Comparison of ENCODE assay signal across 30 mouse cellular contexts in genomic region chr19:60455791-60456190, GRCm38 (mm10). TPM values are rescaled to one million over a fixed set of nuclear protein-coding genes. Genes with fewer than 3 reads are reported as not detected.
"Had no signal": no experiment of that assay in that cellular context is flagged by ENCODE, and none has a peak within 500 bp of the region (broad histone marks: within the 10 kb centered on the region; RNA-seq: fewer than 3 reads in every experiment).

No protein-coding gene starts in this region.

- H3K4me1 ChIP-seq: midbrain, embryonic 10.5 days; midbrain, embryonic 12.5 days; neural tube, embryonic 13.5 days; neural tube, embryonic 15.5 days had no signal

- H3K4me3 ChIP-seq: lung, embryonic 15.5 days; midbrain, embryonic 10.5 days; midbrain, embryonic 12.5 days; myocyte; neural tube, embryonic 13.5 days; neural tube, embryonic 15.5 days had no signal

- H3K4me2 ChIP-seq: lung, embryonic 15.5 days; midbrain, embryonic 12.5 days; neural tube, embryonic 13.5 days; neural tube, embryonic 15.5 days had no signal

- H3K27me3 ChIP-seq: lung, embryonic 15.5 days; neural tube, embryonic 13.5 days; neural tube, embryonic 15.5 days had no signal

- H3K9ac ChIP-seq: liver, postnatal 0 days; lung, embryonic 15.5 days; midbrain, embryonic 12.5 days; neural tube, embryonic 13.5 days; neural tube, embryonic 15.5 days had no signal

- ATAC-seq: liver, postnatal 0 days; lung, postnatal 0 days; midbrain, embryonic 16.5 days had no signal

- DNase-seq: liver, postnatal 0 days; lung, adult 2 months; lung, postnatal 14 days; lung, postnatal 36 days; midbrain, embryonic 14.5 days; retina, postnatal 1 day; right cerebral cortex, adult 18-20 months; right cerebral cortex, postnatal 25 days; right cerebral cortex, postnatal 4 days; spleen, adult 18-20 months; thymus, adult 18-20 months; thymus, postnatal 14 days; thymus, postnatal 36 days had no signal

- H3K27ac ChIP-seq: lung, embryonic 15.5 days; macrophage; midbrain, embryonic 10.5 days; midbrain, embryonic 12.5 days; neural tube, embryonic 13.5 days; neural tube, embryonic 15.5 days had no signal

- H3K9me3 ChIP-seq: lung, embryonic 15.5 days; midbrain, embryonic 10.5 days; midbrain, embryonic 12.5 days; neural tube, embryonic 13.5 days; neural tube, embryonic 15.5 days had no signal

- H3K36me3 ChIP-seq: lung, embryonic 15.5 days; midbrain, embryonic 10.5 days; midbrain, embryonic 12.5 days; neural tube, embryonic 13.5 days; neural tube, embryonic 15.5 days had no signal

RNA-seq across cellular contexts. Expression of gene Prlhr, which starts 12.3 kb away (rescaled TPM):
- total RNA-seq: megakaryocyte, adult 5-6 weeks; megakaryocyte-erythroid progenitor cell, adult 5-6 weeks had no signal
- polyA plus RNA-seq: liver, postnatal 0 days; lung, adult 2 months; lung, embryonic 15.5 days; lung, postnatal 0 days; macrophage; midbrain, embryonic 10.5 days; myocyte; neural tube, embryonic 11.5 days; neural tube, embryonic 13.5 days; small intestine, adult 2 months; stomach, embryonic 14.5 days; stomach, embryonic 16.5 days; testis, adult 2 months; thymus, postnatal 0 days had no signal
